Mouse (Mus musculus) left cerebral cortex, postnatal 4 days (tissue): Measurements from ENCODE around the gene Pdk4. TPM values are rescaled to one million over a fixed set of nuclear protein-coding genes. Genes with fewer than 3 reads are reported as not detected.

Source experiments
- DNase-seq: peaks from one replicate; pipeline ENCODE4 v3.0.0-alpha.2; 2022
- intact Hi-C: fragments of 180-260 bp; cut with DNase I; formaldehyde crosslinking; loops from one replicate; pipeline ENCODE4 v1.15.1; 2025
- total RNA-seq, 2 experiments: library from RNA; stranded (reverse); gene quantifications; 2 replicates each; pipeline ENCODE4 v1.2.3; 2021

Pdk4 gene
- total RNA-seq, 2 experiments from 2014 or later, result 4.4 to 6.6 TPM

DNA sequence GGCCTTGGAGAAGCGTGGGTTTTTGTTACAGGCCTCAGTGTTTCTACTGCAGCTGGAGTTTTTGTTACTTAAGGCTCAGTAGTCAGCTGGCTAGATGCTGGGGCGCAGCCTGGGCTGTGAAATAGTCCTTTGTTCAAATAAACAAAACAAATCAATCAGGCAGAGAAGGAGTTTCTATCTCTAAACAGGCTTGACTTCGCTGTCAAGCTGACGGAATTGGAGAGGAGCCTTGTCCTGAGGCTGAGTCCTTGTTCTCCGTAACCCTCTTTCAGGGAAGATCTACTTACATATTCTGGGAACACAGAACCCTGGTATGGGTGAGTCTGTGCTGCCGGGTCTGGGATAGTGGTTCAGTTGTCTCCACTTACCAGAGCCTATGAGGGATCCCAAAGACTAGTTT is 48.6 kb downstream of the Pdk4 start:
- intact Hi-C loops, result no loop called here
- DNase-seq, result peak; percentile 17

DNA sequence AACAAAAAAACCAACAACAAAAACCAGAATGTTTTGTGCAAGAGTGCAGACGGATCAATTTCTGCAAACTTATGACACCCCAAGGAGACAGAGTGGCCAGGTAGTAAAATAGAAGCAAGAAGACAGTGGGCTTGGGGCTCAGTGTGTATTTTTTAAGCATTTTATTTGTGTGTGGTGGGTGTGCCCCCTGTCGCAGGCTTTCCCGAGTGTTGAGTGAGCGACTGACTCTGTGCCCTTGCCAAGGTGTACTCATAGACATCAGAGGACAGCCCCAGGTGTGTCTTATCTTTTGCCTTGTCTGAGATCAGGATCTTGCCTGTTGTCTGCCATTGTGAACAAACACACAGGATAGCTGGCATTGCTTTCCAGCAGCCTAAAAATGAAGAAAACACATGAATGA is 49.1 kb downstream of the Pdk4 start:
- no peak for DNase-seq
- intact Hi-C loops, result no loop called here

DNA sequence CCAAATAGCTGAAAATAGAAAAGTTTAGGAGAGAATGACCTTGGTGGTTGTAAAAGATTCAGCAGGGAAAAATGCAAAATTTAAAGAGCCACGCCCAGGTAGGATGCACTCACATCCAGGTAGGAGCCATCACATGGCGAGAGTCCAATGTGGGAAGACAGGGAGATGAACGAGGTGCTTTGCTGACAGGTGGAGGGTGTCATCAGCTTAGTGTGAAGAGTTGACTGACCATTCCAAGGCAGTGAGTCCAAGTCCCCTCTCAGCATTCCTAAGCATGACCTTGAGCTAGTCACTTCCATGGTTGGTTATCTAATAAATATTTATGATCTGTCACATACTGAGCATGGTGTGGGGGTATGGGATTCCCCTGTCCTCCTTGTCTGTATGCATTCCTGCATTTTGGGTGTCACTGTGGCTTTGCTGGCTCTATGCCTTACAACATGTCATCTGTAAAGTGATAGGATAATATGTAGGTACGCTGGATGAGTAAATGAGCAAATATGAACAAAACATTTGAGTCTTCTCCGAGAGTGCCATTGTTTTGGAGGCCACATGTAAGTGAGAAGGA is 51.7 kb downstream of the Pdk4 start:
- intact Hi-C loops, result no loop called here
- no peak for DNase-seq

DNA sequence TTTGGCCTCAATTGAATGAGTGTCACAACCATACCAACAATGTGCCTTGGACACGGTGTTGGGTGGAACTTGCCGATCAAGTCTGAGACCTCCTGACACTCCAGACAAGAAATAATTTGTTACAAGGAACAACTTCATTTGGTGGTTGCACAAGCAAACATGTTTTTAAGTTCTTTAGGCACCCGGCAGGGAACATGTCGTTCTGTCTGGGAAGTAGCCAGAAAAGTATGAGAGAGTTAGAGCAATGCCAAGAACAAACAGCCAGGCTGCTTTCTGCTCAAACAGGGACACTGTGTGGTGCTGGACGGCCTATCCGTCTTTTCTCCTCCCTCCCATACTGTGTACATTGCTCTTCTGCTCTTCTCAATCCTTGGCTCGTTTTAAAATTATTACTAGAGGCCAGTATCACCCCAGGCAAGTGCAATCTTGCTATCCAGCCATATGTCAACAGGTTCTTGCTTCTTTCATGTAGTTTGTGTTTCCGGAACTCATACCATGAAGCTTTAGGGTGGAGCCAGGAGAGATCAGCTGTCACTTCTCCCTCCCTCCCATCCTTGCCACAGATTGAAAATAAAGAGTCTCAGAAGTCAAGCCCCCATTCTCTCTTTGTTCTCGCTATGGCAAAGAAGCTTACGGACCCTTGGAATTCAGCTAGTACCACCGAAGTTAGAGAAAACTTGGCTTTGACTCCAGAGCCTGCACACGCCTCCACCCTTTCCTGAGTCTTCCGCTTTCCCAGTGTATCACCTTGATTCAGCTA is 52.8 kb downstream of the Pdk4 start:
- intact Hi-C loops, result no loop called here
- DNase-seq, result peak; percentile 9

DNA sequence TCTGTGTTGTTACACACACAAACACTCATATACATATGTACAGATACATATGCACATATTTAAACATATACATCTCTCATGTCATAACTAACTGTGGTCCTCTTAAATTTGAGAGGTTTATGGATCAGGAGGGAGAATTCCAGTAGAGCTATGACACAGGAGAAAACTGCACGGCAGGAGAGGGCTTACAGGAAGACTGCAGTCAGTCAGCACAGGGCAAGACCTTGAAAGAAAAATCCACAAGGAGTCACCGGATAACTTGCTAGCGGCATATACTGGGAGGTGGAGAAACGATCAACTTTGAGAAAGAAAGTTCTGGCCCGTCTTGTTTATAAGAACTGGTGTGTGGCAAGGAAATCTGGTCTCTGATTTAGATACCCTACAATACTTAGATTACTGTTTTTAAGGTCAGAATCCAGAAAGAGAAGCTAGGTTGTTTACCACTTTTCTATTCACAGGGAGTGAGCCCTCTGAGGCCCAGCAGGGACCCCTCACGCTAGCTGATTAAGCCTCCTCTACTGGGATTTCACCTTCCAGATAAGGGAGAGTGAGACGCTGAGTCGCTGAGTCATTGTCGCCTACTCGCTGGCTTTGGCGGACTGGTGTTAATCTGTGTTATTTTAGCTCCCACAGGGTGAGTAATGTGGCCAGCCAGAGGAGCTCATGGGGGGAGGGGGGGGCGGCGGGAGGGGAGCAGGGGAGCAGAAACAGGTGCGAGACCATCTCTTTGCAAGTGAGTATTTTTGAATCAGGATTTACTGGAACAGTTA is 53.6 kb downstream of the Pdk4 start:
- DNase-seq, result no peak
- intact Hi-C loops, result no loop called here

DNA sequence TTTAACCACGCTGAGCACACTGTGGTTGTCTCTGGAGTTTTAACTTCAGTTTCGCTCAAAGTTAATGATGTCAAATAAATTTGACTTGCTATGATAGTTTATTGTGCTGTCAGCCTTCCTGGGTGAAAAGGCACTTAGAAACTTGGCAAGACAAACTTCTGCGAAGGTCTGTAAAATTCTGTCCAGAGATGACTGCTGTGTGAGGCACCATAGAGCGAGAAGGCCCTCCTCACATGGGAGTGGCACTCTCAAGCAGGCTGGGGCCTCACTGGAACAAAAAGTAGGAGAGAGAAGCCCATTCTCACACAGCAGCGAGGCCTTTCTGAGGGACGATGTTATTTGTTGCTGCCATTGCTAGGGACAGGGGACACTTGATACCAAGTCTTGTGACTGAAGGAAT is 54.9 kb downstream of the Pdk4 start:
- intact Hi-C loops, result no loop called here
- DNase-seq, result no peak

DNA sequence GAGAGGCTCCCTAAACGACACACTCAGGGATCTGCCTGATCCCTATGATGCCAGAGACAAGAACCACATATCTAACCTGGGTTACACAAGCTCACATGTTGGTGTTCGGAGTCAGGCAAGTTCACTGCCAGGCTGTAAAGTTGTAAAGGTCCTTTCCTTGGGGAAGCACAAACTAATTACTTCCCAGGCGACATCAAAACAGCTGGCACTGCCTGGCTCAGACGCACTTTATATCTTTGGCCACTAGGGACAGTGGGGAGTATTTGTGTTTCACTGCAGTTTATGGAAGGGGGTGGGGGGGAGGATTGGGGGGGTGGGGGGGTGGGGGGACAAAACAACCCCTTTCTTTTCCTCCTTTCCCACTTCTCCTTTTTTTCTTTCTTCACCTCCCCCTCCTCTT is 58.4 kb downstream of the Pdk4 start:
- no peak for DNase-seq
- intact Hi-C loops, result no loop called here

DNA sequence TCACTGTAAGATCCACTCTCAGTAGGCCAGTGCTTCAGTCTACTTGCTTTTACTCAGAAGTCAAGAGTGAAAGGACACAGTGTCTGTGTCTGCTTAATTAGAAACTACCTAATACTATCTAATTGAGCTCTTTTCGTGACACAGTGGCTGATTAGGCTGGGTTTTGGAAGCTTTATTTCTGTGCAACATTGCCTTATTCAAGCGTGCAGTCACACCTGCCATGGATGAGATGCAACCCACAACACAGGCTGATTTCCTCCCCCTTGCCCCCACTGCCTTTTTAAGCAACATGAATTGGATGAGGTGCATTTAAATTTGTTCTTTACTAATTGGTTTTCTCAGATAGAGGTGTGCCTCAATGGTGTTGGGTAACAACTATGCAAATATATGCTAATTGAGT is 62.2 kb downstream of the Pdk4 start:
- intact Hi-C loops, result no loop called here
- DNase-seq, result no peak

Other genes starting within 250 kb of the Pdk4 start
- 1 to 10 TPM; 1.8 to 2.3 TPM for gene Pon3, start 240.0 kb downstream of the Pdk4 start, total RNA-seq
- 10 to 100 TPM in 1 of 2 experiments, 1 to 10 TPM in 1; 9.3 to 11.9 TPM for gene Pon2, start 197.9 kb downstream of the Pdk4 start, total RNA-seq
- gene Asb4, start 112.9 kb downstream of the Pdk4 start, total RNA-seq, result 1 to 10 TPM; 1.9 to 2.6 TPM
- 100 to 1,000 TPM; 188 to 197 TPM for gene Dync1i1, start 229.3 kb upstream of the Pdk4 start, total RNA-seq